Mouse (Mus musculus) right cerebral cortex, adult 18-20 months (tissue): Measurements from ENCODE around the gene Xpo5.
A peak's percentile ranks its signal among the peaks of the same experiment; 100 is the strongest.

Experiments
- DNase-seq: peaks from one replicate; pipeline ENCODE4 v3.0.0; 2022; ENCODE audit warnings: mixed read lengths

The Xpo5 gene

DNA sequence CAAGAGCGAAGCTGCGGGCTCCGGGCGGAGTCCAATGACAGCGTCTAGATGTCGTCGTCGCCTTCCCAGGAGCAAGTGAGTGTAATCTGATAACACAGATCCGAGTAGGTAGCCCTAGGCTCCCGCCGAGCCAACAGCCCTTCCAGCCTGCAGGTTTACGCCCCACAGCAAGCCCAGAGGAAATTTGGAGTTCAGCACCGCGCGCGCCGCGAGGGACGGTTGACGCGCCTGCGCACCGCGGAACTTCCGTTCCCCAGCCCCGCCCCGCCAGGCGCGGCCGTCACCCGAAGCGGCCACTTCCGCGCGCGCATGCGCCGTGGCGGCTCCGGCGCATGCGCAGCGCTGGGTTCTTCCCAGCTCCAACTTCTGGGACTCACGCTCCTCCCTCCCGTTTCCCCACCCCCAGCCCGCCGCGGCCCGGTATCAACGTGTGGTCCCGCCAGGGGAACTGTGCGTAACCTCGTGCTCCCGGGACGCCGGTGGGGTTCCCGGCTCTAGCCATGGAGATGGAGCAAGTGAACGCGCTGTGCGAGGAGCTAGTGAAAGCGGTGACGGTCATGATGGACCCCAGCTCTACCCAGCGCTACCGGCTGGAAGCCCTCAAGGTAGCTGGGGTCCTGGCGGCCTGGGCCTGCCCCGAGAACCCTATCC lies at the start of gene Xpo5, which contains the start of gene Polh:
Xpo5 (plus strand) TSS at position 362 of the 651 bp plus-strand sequence.
Polh (minus strand) TSS at position 225 of the 651 bp plus-strand sequence.
- DNase-seq = peak; percentile 92

DNA sequence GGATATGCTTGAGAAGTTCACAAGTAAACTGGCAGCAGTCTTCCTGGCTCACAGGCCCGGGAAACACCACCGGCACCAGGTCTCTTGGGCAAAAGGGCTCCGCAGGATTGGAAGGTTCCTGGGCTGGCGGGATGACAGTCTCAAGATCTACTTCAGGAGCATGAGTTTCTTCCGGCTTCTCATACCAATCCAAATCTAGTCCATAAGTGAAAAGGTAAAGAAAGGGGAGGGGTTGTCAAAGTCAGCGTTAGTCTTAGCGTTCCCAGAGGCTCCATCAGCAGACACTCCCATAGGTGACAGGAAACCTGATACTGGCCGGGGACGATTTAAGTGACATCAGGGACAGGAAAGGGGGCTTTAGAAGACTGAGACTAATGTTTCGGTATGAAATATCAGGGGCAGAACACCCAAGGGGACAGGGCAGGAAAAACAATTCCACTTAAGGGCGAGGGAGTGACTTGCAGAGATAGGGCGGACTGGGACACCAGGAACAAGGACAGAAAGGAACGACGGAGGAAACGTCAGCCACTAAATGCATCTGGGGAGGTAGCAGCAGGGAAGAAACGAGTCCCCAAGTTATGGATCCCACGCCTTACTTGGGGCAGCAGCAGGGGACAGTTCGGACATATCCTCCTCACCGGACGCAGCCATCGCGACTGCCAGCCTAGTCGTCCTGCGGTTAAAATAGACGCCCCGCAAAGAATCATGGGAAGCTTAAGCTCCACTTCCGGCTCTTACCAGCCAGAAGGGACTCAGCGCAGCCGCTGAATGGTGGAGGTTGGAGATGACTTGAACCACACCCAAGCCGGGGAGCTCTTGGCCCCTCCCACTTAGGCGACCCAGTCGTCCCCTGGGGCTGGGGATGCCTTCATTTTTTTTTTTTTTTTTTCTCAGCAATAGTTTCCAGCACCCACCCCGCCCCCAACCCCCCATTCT lies 49.5 kb upstream of the Xpo5 start, which contains the start of gene Mad2l1bp:
Mad2l1bp (minus strand) TSS at position 707 of the 936 bp plus-strand sequence.
- DNase-seq = peak; percentile 93

DNA sequence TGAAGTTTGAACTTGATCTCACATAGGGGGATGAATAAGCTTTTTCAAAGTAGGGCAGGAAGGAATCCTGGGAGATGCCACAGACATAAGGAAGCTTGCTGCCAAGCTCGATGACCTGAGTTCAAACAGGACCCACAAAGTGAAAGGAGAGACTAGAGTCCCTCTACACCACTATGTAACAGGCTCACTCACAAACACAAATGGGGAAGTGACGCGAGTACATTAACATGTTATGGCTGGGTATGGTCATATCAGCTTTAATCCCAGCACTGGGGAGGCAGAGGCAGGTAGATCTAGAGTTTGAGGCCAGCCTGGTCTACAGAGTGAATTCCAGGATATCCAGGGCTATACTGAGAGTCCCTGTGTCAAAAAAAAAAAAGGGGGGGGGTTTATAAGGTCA lies 48.2 kb upstream of the Xpo5 start:
- no peak for DNase-seq

DNA sequence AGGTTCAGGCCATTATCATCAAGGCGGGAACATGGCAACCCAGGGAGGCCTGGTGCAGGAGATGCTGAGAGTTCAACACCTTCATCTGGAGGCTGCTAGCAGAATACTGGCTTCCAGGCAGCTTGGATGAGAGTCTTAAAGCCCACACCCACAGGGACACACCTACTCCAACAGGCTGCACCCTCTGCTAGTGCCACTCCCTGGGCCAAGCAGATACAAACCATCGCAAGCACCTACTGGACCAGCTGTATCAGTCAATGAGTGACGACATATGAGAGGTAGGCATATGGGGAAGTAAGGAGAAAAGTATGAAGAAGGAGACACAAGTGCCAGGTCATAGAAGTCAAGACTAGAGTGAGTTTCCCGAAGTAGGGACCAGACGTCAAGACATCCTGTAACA lies 45.9 kb upstream of the Xpo5 start:
- DNase-seq = no peak

DNA sequence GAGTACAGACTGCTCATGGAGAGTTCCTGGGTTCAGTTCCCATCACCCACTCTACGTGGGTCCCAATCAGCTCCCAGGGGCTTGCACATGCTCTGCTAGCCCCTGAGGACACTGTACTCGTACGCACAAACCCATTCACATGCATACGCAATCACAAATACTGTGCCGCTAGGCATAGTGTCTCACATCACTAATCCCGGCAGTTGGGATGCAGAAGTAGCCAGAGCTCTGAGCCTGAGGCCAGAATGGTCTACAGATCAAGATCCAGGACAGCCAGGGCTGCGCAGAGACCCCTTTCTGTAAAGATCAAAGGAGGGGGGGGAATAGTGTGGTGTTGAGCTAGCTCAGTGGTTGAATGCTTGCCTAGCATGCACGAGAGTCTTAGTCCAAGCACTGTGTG lies 45.5 kb upstream of the Xpo5 start:
- no peak for DNase-seq

DNA sequence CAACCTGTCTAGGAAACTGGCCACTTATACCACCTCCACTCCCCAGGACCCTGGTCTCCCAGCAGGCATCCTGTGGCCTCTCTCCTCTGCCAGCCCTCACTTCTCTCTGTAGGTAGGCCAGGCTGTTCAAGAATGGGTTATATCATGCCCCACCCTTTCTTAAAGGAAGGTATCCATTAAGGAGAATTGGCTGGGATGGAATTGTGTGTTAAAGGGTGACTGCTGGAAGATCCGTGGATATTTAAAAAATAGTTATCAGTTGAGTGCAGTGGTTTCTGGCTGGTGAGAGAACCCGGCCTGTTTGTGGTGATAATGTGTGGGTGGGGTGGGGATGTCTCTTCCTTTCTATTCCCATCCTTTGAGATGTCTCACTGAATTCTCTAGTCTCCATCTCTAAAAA lies 43.3 kb upstream of the Xpo5 start:
- no peak for DNase-seq

DNA sequence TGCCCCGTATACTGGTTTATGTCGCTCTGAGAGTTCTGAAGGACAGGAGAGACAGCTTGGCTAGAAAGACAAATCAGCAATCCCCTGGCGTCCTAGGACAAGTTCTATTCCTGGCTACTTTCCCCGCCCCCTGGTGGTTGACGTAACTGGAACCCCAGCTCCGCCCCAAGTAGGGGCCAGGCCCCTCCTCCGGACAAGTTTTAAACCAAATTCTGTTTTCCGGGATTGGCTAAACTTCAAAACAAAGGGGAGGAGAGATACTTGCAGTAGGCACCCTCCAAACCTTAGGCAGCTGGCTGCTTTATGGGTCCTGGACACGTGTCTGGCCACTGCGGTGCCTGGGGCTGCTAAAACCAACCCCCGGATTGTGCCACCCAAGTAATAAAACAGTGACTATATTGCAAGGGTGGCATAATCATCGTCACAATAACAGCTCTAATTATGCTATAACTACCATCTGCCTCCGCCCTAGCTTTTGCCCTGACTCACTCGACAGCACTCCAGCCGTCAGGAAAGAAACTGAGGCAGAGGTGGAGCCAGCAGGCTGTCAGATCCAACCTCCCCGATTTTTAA lies 42.4 kb upstream of the Xpo5 start:
- DNase-seq = peak; percentile 89

DNA sequence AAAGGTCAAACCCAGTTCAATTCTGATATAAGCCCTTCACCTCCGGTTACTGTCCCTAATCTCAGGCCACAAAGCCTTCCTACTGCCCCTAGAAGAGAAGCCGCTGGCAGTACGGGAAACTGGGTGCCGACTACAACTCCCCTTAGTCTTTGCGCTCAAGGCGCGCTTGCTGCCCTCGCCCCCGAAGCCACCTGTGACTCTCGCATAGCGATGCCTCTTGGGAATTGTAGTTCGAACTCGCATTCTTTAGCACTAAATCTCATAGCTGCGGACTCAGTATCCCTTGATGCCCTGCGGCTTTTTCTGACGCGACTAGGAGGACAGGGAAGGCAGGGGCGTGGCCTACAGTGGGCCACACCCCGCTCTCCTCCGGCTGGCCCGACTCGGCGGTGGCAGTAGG lies 41.9 kb upstream of the Xpo5 start, which contains the start of gene Gtpbp2:
Gtpbp2 (plus strand) TSS at position 347 of the 400 bp plus-strand sequence.
- DNase-seq = peak; percentile 99

DNA sequence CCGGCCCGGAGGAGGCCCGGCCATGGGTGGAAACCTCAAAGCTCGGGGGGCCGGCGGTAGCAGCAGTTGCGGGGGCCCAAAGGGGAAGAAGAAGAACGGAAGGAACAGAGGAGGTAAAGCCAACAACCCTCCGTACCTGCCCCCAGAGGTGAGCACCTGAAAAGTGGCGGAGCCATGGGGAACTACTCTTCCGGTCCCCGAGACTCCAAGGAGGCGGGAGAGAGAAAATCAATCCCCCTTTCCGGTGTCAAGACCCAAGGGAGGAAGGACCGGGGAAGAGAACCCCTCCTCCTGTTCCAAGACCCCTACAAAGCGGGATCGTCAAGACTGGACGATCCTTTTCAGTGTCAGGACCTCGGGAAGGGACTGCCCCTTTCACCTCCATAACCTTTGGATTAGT lies 41.4 kb upstream of the Xpo5 start:
- DNase-seq = no peak

DNA sequence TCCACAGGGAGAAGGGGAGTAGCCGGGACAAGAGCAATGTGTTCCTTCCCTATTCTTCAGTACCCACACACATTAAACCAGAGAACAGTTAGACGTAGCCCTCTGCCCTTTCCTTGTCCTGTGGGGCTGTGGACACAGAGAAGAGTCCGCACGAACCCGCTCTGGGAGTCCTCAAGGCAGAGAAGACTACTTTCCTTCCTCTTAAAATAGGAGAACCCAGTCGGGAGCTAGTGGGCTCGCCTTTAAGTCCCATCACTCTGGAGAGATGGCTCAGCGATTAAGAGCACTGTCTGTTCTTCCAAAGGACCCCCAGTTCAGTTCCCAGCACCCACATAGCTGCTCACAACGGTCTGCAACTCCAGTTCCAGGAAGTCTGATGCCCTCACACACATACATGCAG lies 40.9 kb upstream of the Xpo5 start:
- DNase-seq = no peak

DNA sequence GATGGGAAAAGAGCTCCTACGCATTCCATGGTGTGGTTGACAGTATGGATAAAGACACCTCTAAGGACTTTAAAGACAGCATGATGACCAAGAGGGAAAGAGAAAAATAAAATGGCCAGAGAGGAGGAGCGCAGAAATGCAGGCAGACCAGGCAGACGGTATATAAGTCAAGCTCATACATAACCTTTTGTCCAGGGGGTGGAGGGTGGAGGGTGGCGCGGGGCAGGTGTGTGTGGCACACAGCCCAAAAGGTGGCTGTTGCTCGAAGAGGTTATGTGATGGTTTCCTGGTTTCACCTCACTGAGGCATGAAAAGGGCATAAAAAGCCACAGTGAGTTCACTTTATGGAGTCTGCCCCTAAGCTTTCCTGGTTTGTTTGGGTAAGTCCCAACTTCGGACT lies 40.0 kb upstream of the Xpo5 start:
- no peak for DNase-seq

DNA sequence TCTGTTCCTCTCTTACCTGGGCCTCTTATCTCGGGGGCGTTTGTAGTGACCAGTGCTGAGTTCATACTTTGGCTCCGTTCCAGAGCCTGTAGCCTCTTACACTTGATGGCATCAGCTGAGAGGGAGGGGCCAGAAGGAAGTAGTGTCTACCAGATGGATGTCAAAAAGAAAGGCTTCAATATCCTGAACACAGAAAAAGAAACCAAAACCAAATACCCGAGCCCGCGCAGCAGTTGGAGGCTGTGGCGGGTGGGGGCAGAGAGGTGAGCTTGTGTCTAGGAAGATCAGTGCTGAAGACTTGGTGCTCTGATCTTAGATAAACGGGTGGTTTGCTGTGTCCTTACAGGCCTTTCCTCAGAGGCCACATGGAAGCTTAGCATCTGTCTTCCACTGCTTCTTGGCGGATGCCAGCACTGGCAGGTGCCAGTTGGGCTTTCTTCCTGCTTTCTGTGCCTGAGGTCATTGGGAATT lies 39.6 kb upstream of the Xpo5 start:
- no peak for DNase-seq

DNA sequence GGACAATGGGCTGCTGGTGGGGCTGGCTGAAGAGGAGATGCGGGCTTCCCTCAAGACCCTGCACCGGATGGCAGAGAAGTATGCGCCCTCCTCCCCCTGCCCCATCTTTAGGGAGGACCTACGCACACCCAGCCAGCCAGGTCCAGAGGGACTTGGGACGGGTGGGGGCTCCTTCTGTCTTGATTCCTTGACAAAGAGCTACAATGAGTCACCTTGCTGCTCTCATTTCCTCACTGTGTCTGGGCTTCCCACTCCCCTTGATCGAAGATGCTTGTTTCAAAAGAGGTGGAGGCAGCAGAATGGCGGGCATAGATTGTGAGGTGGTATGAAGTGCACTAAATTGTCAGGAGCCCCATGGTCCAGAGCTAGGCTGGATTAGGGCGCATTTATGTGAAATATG lies 38.3 kb upstream of the Xpo5 start:
- DNase-seq = no peak

DNA sequence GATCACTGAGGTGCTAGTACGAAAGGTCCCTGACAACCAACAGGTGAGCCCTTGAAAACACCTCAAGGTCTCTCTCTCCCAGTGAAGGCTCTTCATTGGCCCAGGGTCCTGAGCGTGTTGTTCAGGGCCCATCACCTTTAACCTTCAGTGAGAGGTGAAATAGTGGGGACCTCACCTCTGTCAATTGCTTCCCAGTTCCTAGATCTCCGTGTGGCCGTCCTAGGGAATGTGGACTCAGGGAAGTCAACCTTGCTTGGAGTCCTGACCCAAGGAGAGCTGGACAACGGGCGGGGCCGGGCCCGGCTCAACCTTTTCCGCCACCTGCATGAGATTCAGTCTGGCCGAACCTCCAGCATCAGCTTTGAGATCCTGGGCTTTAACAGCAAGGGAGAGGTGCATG lies 37.8 kb upstream of the Xpo5 start:
- DNase-seq = no peak

DNA sequence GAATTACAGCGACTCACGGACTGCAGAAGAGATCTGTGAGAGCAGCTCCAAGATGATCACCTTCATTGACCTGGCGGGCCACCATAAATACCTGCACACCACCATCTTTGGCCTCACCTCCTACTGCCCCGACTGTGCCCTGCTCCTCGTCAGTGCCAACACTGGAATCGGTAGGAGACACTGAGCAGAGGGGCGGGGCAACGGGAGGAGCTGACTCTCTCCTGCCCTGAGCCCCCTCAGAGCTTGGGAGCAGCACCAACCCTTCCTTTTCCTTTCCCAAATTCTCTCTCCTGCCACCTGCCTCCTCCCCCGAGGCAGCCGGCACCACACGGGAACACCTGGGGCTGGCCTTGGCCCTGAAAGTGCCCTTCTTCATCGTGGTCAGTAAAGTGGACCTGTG lies 37.1 kb upstream of the Xpo5 start:
- DNase-seq = no peak

DNA sequence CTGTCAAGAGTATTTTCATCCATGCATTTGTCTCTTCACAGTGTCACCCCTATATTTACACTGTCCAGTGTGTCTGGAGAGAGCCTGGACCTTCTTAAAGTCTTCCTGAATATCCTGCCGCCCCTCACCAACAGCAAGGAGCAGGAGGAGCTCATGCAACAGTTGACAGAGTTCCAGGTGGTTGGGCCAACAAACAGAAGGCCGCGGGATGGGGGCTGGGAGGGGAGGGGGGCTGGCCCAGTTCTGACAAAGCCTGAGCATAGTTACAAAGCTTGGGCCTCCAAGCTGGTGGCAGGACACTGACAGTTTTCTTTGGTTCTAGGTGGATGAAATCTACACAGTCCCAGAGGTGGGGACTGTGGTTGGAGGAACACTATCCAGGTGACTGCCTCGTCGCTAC lies 36.3 kb upstream of the Xpo5 start:
- no peak for DNase-seq

DNA sequence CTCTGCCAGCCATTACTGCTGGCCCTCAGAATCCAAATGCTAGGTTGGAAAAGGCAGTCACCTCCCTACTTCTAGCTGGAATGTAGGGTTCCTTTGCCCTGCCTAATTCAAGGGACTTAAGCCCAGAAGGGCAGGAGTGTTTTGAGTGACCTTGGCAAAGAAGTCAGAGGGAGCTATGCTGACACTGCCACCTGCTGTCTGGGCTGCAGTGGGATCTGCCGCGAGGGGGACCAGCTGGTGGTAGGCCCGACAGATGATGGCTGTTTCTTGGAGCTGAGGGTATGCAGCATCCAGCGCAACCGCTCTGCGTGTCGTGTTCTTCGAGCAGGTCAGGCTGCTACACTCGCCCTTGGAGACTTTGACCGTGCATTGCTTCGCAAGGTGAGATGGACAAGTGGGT lies 35.6 kb upstream of the Xpo5 start:
- DNase-seq = no peak

DNA sequence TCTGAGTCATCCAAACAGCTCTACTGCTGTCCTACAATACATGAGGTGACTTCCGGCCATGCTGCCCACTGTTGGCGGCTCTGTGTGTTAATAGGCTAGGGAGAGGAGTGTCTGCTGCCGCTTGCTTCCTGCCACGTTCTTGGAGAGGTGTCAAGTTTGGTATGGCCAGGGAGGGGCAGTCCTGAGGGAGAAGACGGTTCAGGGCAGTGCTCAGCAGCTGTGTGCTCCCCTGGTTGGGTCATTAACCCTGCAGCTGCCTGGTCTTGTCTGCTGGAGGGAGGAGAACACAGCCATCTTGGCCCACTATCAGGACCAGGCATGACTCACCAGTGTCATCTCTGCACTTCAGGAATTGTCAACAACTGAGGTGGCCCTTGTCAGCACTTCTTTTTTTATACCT lies 34.3 kb upstream of the Xpo5 start:
- DNase-seq = no peak

DNA sequence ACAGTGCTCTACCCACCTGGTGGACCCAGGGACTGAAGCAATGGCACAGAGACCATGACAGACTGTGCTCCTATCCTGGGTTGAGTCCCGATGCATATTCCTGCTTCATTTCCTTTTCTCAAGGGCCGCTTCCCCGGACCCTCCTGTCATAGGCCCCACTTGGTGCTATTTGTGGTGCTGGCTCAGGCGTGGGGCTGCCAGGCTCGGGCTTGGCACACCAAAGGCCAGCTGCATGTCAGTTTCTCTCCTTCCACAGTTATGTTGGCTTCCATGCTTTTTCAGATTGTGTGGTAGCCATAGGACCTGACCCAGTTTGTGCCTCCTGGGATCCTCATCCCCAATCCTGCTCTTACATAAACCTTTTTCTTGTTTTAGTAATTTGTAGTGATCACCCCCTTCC lies 33.8 kb upstream of the Xpo5 start:
- no peak for DNase-seq

DNA sequence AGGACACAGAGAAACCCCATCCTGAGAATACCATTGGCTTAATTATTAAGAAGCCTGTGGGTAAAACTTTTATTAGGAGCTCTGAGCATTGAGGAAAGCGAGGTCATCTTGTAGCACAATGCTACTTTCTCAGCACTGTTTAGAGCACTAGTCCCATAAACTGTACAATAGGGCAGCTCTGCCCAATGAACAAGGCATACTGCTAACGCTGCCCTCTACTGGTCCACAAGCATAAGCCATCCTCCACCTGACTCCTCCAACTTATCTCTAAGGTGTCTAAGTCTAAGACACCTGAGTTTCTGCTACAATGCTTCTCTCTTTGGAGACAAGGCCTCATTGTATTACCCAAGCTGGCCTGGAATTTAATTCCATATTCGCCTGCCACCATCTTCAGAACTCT lies 32.0 kb upstream of the Xpo5 start:
- no peak for DNase-seq

DNA sequence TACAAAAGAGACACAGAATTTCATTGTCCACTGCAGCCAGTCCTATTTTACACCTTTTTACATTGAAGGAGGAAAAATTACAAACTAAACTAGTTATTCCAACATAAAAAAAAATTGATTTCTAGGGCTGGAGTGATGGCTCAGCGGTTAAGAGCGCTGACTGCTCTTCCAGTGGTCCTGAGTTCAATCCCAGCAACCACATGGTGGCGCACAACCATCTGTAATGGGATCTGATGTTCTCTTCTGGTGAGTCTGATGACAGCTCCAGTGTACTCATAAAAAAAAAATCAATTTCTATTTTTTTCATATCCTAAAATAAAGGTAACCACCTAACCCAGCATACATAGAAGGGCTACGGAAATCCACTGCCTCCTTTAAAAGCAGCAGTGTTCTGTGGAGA lies 20.3 kb upstream of the Xpo5 start:
- DNase-seq = no peak

DNA sequence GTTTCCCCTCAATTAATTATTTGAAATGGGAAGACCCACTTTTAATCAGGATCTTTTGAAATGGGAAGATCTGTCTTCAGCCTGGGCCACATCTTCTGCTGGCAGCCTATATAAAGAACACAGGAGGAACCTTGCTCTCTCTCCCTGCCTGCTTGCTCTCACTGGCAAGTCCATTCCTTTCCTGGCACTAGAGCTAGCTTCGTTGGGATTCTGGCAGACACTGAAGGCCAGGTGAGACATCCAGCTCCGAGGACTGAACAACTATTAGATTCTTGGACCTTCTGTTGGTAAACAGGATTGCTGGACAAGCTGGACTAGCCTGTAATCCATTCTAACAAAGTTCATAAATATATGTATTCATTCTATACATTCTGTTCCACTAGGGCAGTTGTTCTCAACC lies 13.8 kb upstream of the Xpo5 start:
- DNase-seq = no peak

DNA sequence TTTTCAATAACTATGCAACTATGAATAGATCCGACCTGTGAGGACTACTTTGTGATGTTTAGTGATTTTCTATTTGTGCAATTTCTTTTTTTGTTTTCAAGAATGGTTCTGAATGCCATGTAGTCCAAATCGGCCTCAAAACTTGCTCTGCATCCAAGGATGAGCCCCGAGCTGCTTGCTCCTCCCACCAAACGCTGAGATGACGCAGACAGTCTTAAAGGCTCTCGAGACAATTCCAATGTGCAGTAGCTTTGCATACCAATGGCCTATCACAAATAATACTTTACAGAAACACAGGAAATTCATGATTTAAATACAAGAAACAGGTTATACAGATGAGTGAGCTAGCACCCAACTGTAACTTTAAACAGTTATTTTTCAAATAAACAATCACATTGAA lies 1.4 kb upstream of the Xpo5 start:
- DNase-seq = no peak

DNA sequence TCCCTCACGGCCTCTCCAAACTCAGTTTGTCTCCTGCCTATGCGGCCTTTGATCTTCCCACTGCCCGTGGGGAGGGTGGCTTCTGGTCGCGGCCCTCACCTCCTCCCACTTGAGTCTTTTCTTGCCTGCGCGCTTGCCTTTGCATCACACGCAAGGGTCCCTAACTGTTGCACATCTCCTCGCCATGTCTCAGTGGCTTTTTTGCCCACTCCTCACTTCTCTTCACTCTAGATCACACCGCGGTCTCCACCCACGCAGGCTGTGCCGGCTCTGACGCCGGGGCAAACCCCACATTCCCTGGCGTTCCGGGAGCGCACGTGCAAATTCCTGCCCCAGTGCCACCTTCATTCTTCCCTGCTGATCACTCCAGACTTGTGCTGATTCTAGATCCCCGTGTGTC lies 496 bp downstream of the Xpo5 start:
- DNase-seq = peak; percentile 42
